Mouse (Mus musculus): Measurements from ENCODE around the gene Cdc14a.

DNA sequence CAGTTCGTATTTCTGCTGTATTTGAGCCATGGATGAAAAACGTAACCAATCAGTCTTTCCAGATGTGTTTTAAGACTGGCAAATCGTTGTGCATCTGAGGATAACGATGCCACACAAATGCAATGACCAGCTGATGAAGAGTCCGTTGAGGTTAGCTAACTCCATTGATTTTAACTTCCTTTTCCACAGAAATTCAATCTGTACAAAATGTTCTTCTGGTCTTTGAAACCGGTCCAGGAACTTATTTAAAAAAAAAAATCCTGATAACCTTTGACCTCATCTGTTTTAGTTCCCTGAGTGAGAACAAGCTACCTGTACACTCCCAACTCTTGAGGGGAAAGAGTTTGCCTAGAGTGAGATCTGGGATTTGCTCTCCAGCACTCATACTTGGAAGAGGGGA lies 152.2 kb downstream of the Cdc14a start:
- no peak for TF ChIP-seq POLR2A (IDR thresholded peaks at IDR 0.05; ENCODE audit: insufficient read depth, low read depth, low read length)
- TF ChIP-seq CTCF (IDR thresholded peaks at IDR 0.05): no peak
- no peak for TF ChIP-seq EP300 (IDR thresholded peaks at IDR 0.05; ENCODE audit: insufficient read depth, low read depth, low read length)

All from heart, adult 2 months (tissue).